Mouse (Mus musculus): ENCODE results near the gene Cd40. TPM values are rescaled to one million over a fixed set of nuclear protein-coding genes. Genes with fewer than 3 reads are reported as not detected.

The Cd40 gene
- polyA plus RNA-seq, 1 experiment: 52.1 TPM

GRCm38 (mm10) chr2:165035058-165035431 lies 20.4 kb upstream of the Cd40 start:
- H3K27ac ChIP-seq (ENCODE audit: control insufficient read depth, insufficient read depth, low read length): no peak overlapping the region
- H3K4me3 ChIP-seq (ENCODE audit: control insufficient read depth, insufficient read depth, low read length): no peak overlapping the region
- no peak for DNase-seq
- no peak for TF ChIP-seq CTCF (IDR thresholded peaks at IDR 0.05; ENCODE audit: borderline replicate concordance, control insufficient read depth, extremely low read depth, insufficient read depth, low read length, poor library complexity)
- TF ChIP-seq POLR2A (IDR thresholded peaks at IDR 0.05; ENCODE audit: control insufficient read depth, extremely low read depth, insufficient read depth, low read length, poor library complexity): no peak
- no peaks in the 10 kb centered on the region for H3K36me3 ChIP-seq (ENCODE audit: control insufficient read depth, insufficient read depth, low read length)
- peaks cover 8% of the 10 kb centered on the region for H3K4me1 ChIP-seq (replicated peaks; ENCODE audit: control insufficient read depth, insufficient read depth, low read length)
- H3K27me3 ChIP-seq (ENCODE audit: control insufficient read depth, insufficient read depth, low read length): no peaks in the 10 kb centered on the region; the same call in 1 of the 2 replicates
- 67% methylated on average over 5 of the region's 5 CpGs for WGBS

GRCm38 (mm10) chr2:165037415-165037814 lies 18.0 kb upstream of the Cd40 start:
- Histone ChIP-seq H3K4me3 (ENCODE audit: control insufficient read depth, insufficient read depth, low read length) (no peak overlapping the region), H3K36me3 (ENCODE audit: control insufficient read depth, insufficient read depth, low read length) (no peaks in the 10 kb centered on the region), H3K4me1 (replicated peaks; ENCODE audit: control insufficient read depth, insufficient read depth, low read length) (peaks cover 8% of the 10 kb centered on the region), H3K27ac (ENCODE audit: control insufficient read depth, insufficient read depth, low read length) (no peak overlapping the region), H3K27me3 (ENCODE audit: control insufficient read depth, insufficient read depth, low read length) (peaks cover 4% of the 10 kb centered on the region)
- TF ChIP-seq POLR2A (IDR thresholded peaks at IDR 0.05; ENCODE audit: control insufficient read depth, extremely low read depth, insufficient read depth, low read length, poor library complexity) (no peak), CTCF (IDR thresholded peaks at IDR 0.05; ENCODE audit: borderline replicate concordance, control insufficient read depth, extremely low read depth, insufficient read depth, low read length, poor library complexity) (no peak)
- WGBS: 63% methylated on average over 4 of the region's 4 CpGs
- no peak for DNase-seq

DNA sequence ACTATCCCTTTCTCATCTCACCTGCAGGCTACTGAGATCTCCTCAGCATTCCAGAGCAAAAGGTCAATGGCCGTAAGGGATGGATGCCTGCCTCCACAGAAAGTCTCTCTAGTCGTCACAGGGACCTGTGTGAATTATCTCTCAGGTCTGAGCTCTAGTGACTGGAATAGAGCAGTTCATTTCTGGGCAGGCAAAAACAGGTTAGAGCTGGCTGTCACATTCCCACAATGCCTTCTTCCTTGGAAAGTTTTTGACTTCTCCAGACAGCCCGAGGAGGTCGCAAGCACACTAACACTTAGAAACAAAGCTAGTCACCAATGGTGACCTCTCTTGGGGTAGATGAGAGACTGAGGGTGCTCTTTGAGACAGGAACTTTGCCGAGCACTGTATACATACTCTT lies 13.3 kb upstream of the Cd40 start:
- no peak for DNase-seq
- Histone ChIP-seq H3K27me3 (ENCODE audit: control insufficient read depth, insufficient read depth, low read length) (peaks cover 4% of the 10 kb centered on the region), H3K36me3 (ENCODE audit: control insufficient read depth, insufficient read depth, low read length) (no peaks in the 10 kb centered on the region), H3K4me3 (ENCODE audit: control insufficient read depth, insufficient read depth, low read length) (no peak overlapping the region), H3K4me1 (replicated peaks; ENCODE audit: control insufficient read depth, insufficient read depth, low read length) (no peaks in the 10 kb centered on the region), H3K27ac (ENCODE audit: control insufficient read depth, insufficient read depth, low read length) (no peak overlapping the region)
- WGBS: 88% methylated on average over 5 of the region's 5 CpGs
- TF ChIP-seq POLR2A (IDR thresholded peaks at IDR 0.05; ENCODE audit: control insufficient read depth, extremely low read depth, insufficient read depth, low read length, poor library complexity) (no peak), CTCF (IDR thresholded peaks at IDR 0.05; ENCODE audit: borderline replicate concordance, control insufficient read depth, extremely low read depth, insufficient read depth, low read length, poor library complexity) (no peak)

DNA sequence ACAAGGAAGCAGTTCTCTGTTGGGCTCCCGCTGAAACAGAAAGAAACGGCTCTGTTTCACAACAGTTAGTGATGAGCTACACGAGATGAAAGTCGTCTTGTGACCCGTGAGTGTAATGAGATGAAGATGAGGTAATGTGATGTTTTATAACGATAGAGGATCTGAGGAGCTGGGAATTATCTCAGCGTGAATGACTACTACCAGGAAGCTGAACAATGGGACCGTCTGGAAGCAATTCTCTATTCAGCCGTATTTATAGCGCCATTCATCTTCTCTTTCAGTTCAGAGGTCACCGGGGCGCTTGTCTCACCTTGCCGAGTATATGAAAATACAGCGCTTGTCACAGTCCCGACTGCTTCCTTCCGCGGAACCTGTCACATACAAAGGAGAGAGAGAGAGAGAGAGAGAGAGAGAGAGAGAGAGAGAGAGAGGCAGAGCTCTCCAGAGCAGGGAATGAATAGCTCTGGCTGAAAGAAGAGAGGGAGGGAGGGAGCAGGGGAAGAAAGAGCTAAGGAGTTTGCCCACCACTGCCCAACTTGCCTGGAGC lies 12.3 kb upstream of the Cd40 start:
- 10% methylated on average over 17 of the region's 17 CpGs for WGBS
- no peak overlapping the region for H3K27ac ChIP-seq (ENCODE audit: control insufficient read depth, insufficient read depth, low read length)
- H3K4me3 ChIP-seq (ENCODE audit: control insufficient read depth, insufficient read depth, low read length): no peak overlapping the region

GRCm38 (mm10) chr2:165043729-165044128 lies 11.7 kb upstream of the Cd40 start:
- 66% methylated on average over 2 of the region's 2 CpGs for WGBS
- peaks cover 4% of the 10 kb centered on the region for H3K27me3 ChIP-seq (ENCODE audit: control insufficient read depth, insufficient read depth, low read length)
- TF ChIP-seq POLR2A (IDR thresholded peaks at IDR 0.05; ENCODE audit: control insufficient read depth, extremely low read depth, insufficient read depth, low read length, poor library complexity): no peak
- no peak for TF ChIP-seq CTCF (IDR thresholded peaks at IDR 0.05; ENCODE audit: borderline replicate concordance, control insufficient read depth, extremely low read depth, insufficient read depth, low read length, poor library complexity)
- no peak overlapping the region for H3K27ac ChIP-seq (ENCODE audit: control insufficient read depth, insufficient read depth, low read length)
- no peak overlapping the region for H3K4me3 ChIP-seq (ENCODE audit: control insufficient read depth, insufficient read depth, low read length)
- H3K36me3 ChIP-seq (ENCODE audit: control insufficient read depth, insufficient read depth, low read length): no peaks in the 10 kb centered on the region
- H3K4me1 ChIP-seq (replicated peaks; ENCODE audit: control insufficient read depth, insufficient read depth, low read length): no peaks in the 10 kb centered on the region
- DNase-seq: no peak

More for the DNA sequence above, 12.3 kb upstream of the Cd40 start:
- no peak for DNase-seq
- no peaks in the 10 kb centered on the region for H3K36me3 ChIP-seq (ENCODE audit: control insufficient read depth, insufficient read depth, low read length)
- peaks cover 4% of the 10 kb centered on the region for H3K27me3 ChIP-seq (ENCODE audit: control insufficient read depth, insufficient read depth, low read length)
- H3K4me1 ChIP-seq (replicated peaks; ENCODE audit: control insufficient read depth, insufficient read depth, low read length): no peaks in the 10 kb centered on the region
- TF ChIP-seq POLR2A (IDR thresholded peaks at IDR 0.05; ENCODE audit: control insufficient read depth, extremely low read depth, insufficient read depth, low read length, poor library complexity): no peak
- no peak for TF ChIP-seq CTCF (IDR thresholded peaks at IDR 0.05; ENCODE audit: borderline replicate concordance, control insufficient read depth, extremely low read depth, insufficient read depth, low read length, poor library complexity)

- Histone ChIP-seq H3K4me1 (replicated peaks; ENCODE audit: control insufficient read depth, insufficient read depth, low read length) (no peaks in the 10 kb centered on the region), H3K36me3 (ENCODE audit: control insufficient read depth, insufficient read depth, low read length) (no peaks in the 10 kb centered on the region), H3K4me3 (ENCODE audit: control insufficient read depth, insufficient read depth, low read length) (no peak overlapping the region), H3K27me3 (ENCODE audit: control insufficient read depth, insufficient read depth, low read length) (peaks cover 2% of the 10 kb centered on the region; the same call in 1 of the 2 replicates), H3K27ac (ENCODE audit: control insufficient read depth, insufficient read depth, low read length) (no peak overlapping the region)
- TF ChIP-seq POLR2A (IDR thresholded peaks at IDR 0.05; ENCODE audit: control insufficient read depth, extremely low read depth, insufficient read depth, low read length, poor library complexity) (no peak), CTCF (IDR thresholded peaks at IDR 0.05; ENCODE audit: borderline replicate concordance, control insufficient read depth, extremely low read depth, insufficient read depth, low read length, poor library complexity) (no peak)
- WGBS: 80% methylated on average over 5 of the region's 5 CpGs
- no peak for DNase-seq
Observed at GRCm38 (mm10) chr2:165049044-165049443, 6.4 kb upstream of the Cd40 start.

Measured in thymus, adult 2 months (tissue).